Mouse (Mus musculus) 3134 (cell line): ENCODE measurements around the gene H2-Q6.
"Not testable (repeated sequence)": the region's sequence is repeated elsewhere in the genome, so short reads cannot be mapped to it uniquely, and the experiment has no call there.

Experiments used
- DNase-seq: peaks from one replicate; pipeline ENCODE4 v3.0.0-alpha.2; 2011; ENCODE audit warnings: low spot score; ENCODE audit not compliant: insufficient read length; ENCODE audit errors: extremely low read depth

Gene H2-Q6

DNA sequence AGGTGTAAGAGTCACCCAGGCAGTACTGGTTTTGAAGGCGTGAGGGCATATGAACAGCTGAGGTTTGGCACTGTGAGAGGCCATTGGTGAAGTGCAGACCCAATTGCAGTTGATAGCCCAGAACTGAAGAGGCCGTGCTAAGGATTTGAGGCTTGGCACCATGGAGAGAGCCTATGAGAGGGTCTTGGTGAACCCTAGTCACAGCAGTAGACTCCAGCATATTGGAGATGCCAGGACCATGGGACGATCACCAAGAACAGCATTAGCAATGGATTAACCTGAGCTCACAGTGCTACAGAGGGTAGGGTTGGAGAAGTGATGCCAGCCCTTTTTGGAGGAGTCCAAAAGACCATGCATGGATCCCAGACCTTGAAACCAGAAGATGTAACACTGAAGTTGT lies 7.5 kb downstream of the H2-Q6 start:
- DNase-seq, result not testable (repeated sequence)

DNA sequence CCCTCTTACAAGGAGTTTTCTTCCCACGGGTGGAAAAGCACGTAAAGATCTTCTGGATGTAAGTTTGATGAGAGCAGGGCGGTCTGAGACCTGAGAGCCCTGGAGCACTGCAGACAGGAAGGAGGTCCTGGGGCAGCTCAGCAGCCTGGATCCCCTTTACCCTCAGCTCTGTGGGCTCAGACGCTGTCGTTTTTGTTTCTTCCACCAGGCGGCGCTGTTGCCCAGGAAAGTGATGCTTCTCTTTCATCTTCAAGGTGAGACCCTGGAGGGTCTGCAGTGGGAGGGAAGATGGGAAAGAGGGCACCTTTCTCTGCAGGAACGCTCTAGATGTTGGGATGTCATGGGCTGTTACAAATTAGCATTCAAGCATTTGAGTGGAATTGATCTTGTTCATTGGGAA lies 10.2 kb downstream of the H2-Q6 start:
- not testable (repeated sequence) for DNase-seq

DNA sequence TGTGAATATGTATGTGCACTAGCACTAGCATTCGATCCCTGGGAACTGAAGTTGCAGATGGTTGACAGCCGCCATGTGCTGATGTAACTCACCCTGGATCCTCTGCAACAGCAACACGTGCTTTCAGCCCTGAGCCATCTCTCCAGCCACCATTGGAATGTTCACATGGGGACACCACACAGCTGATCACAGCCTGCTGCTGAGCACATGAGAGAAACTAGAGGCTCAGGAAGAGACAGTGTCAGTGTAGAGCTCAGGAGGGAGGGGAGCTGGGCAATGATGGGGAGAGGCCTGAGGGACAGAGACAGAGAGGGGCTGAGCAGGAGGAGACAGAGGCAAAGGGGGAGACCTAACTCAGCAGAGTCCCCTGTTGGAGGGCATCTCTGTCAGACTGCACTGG lies 10.9 kb downstream of the H2-Q6 start:
- not testable (repeated sequence) for DNase-seq

DNA sequence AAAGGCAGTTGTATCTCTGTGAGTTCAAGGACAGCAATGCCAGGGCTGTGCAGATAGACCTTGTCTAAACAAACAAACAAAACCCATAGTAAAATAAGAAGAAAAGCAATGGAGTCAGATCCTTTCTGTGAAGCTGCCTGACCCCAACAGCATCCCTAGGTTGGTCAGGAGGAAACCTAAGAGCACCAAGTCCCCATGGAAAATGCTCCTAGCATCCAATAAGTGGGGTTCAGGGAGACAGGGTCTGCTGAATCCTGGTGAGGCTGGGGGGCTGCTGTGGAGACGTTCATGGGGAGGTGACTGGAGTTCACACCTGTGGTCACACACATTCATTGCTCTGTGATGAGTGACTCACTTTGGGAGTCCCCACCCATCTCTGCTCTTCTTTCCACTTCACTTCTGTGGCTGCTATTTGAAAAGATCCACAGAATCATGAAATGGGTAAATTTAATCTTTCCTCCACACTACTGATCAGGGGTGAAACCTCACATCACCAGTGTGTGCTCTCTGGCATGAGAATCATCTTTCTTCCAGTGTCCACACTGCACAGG lies 12.8 kb downstream of the H2-Q6 start:
- DNase-seq, result not testable (repeated sequence)

DNA sequence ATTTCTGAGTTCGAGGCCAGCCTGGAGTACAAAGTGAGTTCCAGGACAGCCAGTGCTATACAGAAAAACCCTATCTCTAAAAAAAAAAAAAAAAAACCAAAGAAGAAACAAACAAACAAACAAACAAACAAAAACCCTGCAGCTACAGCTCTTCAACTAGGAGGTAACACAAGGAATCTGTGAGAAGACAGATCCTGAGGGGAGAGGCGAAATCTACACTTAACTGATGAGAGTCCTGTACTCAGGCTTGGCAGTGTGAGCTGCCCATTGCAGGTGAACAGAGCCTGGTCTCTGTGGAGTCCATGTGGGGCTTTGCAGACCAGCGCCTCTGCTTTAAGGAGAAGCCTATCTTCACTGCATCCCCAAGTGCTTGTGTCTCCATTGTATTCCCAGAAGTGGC lies 13.7 kb downstream of the H2-Q6 start:
- DNase-seq, result not testable (repeated sequence)

DNA sequence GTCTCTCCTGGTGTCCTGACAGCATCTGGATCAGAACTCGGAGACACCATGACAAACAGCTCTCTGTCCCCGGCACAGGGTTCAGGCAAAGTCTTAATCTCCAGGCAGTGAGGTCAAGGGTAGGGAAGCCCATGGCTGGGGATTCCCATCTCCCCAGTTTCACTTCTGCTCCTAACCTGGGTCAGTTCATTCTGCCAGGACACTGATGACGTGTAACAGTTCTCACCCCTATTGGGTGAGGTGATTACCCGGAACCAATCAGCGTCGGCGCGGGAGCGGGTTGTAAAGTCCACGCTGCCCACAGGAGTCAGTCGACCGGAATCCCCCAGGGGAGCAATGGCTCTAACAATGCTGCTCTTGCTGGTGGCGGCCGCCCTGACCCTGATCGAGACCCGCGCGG lies 14.2 kb downstream of the H2-Q6 start, which contains the start of gene H2-Q7:
H2-Q7 (plus strand) TSS at position 271 of the 400 bp plus-strand sequence.
- DNase-seq, result not testable (repeated sequence)

DNA sequence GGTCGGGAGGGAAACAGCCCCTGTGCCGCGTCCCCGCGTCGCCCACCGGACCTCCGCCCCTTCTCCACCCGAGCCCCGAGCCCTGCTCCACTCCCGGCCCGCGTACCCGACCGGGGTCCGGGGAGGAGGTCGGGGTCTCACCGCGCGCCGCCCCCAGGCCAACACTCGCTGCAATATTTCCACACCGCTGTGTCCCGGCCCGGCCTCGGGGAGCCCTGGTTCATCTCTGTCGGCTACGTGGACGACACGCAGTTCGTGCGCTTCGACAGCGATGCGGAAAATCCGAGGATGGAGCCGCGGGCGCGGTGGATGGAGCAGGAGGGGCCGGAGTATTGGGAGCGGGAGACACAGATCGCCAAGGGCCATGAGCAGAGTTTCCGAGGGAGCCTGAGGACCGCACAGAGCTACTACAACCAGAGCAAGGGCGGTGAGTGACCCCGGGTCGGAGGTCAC lies 14.7 kb downstream of the H2-Q6 start:
- not testable (repeated sequence) for DNase-seq

DNA sequence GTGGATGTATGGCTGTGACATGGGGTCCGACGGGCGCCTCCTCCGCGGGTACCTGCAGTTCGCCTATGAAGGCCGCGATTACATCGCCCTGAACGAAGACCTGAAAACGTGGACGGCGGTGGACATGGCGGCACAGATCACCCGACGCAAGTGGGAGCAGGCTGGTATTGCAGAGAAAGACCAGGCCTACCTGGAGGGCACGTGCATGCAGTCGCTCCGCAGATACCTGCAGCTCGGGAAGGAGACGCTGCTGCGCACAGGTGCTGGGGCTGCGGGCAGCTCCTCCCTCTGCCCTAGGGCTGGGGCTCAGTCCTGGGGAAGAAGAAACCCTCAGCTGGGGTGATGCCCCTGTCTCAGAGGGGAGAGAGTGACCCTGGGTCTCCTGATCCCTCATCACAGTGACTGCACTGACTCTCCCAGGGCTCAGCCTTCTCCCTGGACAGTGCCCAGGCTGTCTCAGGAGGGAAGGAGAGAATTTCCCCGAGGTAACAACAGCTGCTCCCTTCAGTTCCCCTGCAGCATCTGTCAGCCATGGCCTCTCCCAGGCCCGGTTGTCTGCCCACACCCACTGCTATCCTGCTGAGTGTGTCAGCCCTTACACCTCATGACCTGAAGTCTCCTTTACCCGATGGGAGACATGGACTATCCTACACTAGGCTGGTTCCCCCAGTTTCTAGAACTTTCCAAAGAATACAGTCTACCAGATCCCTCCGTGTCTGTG lies 15.4 kb downstream of the H2-Q6 start:
- DNase-seq, result not testable (repeated sequence)

DNA sequence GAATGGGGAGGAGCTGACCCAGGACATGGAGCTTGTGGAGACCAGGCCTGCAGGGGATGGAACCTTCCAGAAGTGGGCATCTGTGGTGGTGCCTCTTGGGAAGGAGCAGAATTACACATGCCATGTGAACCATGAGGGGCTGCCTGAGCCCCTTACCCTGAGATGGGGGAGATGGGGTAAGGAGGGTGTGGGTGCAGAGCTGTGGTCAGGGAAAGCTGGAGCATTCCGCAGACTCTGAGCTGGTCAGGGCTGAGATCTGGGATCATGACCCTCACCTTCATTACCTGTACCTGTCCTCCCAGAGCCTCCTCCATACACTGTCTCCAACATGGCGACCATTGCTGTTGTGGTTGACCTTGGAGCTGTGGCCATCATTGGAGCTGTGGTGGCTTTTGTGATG lies 17.7 kb downstream of the H2-Q6 start:
- not testable (repeated sequence) for DNase-seq

DNA sequence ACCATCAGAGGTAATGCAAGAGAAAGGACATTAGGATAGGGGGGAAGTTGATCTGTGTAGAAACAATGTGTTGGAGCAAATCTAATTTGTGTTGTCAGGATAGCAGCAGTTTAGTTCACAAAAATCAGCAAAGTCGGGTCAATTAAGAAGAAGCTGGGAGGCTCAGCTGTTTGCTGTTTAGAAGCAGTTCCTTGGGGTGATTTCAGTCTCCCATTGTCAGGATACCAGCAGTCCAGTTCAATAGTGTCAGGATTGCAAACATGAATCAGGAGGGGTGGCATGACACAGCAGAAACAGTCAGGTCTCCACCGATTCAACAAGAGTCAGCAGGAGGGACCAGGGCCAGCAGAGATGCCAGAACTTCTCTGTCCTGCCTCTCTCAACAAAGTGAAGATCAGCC lies 19.9 kb downstream of the H2-Q6 start:
- DNase-seq, result not testable (repeated sequence)

DNA sequence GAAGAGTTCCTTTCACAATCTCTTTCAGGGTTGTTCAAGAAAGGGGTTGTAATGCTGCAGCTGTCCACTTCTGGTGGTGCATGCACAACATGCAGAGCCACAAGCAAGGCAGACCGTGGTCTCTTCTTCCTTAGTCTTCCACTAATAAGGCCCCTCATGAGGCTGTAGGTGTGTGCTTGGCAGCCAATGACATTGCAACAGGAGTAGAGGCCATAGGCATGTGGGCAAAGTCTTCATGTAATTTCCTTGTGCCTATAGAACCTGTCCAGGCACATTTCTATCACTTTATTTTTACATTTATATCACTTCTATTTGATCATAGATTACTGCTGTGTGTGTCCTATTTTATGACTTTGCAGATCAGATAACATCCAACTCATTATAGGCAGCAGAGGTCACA lies 33.6 kb downstream of the H2-Q6 start:
- DNase-seq, result not testable (repeated sequence)

DNA sequence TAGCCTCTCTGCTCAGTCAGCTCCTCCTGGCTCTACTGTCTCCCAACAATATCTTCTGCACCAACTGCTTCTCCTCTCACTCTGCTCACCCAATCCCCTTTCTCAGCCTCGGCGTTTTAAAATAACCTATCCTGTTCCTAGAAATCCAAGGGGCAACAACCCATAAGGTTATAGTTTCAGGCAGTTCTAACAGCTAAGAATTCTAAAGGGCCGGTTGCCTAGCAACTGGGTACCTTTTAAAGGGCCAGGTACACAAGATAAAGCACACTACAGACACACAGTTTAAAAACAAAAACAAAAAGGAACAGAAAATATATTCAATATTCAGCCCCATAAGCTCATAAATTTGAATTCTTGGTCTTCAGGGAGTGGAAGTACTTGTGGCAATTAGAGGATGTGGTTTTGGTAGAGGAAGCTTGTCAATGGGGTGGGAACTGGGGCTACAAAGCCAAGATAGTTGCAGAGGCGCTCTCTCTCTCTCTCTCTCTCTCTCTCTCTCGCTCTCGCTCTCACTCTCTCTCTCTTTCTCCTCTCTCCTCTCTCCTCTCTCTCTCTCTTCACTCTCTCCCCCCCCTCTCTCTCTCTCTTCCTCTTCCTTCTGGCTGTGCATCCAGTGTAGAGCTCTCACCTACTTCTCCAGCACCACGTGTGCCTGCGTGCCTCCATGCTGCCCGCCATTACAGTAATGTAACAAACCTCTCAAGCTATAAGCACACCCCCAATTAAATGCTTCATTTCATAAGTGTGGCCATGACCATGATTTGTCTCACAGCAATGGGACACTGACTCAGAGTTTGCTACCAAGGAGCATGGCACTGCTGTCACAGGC lies 36.1 kb downstream of the H2-Q6 start:
- not testable (repeated sequence) for DNase-seq

DNA sequence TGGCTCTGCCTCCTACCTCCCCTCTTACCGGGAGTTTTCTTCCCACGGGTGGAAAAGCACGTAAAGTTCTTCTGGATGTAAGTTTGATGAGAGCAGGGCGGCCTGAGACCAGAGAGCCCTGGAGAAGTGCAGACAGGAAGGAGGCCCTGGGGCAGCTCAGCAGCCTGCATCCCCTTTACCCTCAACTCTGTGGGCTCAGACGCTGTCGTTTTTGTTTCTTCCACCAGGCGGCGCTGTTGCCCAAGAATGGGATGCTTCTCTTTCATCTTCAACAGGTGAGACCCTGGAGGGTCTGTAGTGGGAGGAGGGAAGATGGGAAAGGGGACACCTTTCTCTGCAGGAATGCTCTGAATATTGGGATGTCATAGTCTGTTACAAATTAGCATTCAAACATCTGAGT lies 41.0 kb downstream of the H2-Q6 start:
- not testable (repeated sequence) for DNase-seq

DNA sequence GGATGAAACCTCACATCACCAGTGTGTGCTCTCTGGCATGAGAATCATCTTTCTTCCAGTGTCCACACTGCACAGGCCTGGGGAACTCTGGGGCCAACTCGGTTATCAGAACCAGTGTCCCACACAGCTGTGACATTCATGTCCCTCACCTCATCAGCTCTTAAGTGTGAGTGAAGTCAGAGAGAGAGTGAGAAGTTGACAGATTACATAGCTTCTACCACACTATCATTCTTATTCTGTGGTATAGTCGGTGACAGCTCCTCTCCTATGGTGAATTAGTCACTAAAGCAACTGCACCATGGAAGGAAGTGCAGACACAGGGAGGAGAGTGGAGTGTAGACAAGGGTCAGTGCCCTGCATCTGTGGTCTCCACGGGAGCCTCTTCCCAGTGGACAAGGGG lies 44.3 kb downstream of the H2-Q6 start:
- DNase-seq, result not testable (repeated sequence)

DNA sequence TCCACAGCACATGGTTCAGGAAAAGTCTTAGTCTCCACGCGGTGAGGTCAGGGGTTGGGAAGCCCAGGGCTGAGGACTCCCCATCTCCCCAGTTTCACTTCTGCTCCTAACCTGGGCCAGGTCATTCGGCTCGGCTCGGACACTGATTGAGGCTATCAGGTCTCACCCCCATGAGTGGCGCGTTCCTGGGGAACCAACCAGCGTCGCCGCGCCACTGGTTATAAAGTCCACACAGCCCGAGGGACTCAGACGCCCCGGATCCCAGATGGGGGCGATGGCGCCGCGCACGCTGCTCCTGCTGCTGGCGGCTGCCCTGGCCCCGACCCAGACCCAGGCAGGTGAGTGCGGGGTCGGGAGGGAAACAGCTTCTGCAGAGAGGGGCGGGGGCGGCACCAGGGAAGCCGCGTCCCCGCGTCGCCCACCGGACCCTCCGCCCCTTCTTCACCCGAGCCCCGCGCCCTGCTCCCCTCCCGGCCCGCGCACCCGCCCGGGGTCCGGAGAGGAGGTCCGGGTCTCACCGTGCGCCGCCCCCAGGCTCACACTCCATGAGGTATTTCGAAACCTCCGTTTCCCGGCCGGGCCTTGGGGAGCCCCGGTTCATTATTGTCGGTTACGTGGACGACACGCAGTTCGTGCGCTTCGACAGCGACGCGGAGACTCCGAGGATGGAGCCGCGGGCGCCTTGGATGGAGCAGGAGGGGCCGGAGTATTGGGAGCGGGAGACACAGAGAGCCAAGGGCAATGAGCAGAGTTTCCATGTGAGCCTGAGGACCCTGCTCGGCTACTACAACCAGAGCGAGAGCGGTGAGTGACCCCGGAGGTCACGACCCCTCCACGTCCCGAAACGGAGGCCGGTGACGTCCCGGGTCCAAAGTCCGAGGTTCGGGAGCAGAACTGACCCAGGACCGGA lies 45.4 kb downstream of the H2-Q6 start, which contains the start of gene H2-Q10:
H2-Q10 (plus strand) TSS at position 248 of the 910 bp plus-strand sequence.
- no peak for DNase-seq
